Mouse (Mus musculus) heart, postnatal 25 days (tissue): Measurements from ENCODE around the gene Med13l. TPM values are rescaled to one million over a fixed set of nuclear protein-coding genes. Genes with fewer than 3 reads are reported as not detected.

Source experiments
- DNase-seq: peaks from one replicate; pipeline ENCODE4 v3.0.0; 2022; ENCODE audit warnings: low spot score
- intact Hi-C: fragments of 180-260 bp; cut with DNase I; formaldehyde crosslinking; loops from one replicate; pipeline ENCODE4 v1.15.1; 2025
- total RNA-seq, 2 experiments: library from RNA; stranded (reverse); gene quantifications; 2 replicates each; pipeline ENCODE4 v1.2.3; 2021

Med13l gene
- total RNA-seq, 2 experiments from 2014 or later: 29.9 to 30.8 TPM

DNA sequence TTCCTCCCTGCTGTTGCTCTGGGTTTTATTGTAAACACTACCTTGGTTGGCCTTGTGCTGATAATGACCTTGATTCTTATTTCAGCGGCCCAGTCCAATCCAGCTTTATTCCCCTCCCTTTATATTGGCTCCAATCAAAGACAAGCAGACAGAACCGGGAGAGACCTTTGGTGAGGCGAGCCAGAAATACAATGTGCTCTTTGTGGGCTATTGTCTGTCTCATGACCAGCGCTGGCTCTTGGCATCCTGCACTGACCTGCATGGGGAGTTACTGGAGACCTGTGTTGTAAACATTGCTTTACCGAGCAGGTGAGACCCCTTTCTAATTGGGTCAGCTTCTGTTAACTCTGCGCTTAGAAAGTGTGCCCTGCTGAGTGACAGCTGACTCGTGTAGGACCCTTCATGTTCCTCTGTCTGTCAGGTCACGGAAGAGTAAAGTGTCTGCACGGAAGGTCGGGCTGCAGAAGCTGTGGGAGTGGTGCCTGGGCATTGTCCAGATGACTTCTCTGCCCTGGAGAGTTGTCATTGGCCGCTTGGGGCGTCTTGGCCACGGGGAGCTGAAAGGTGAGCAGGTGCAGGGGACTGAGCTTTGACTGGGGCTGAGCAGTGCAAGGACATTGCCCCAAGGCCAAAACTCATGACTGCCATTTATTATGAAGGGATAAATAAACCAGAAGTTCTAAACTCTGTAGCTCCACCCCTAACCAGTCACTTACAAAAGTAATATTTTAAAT is 191.1 kb downstream of the Med13l start:
- intact Hi-C loops: no loop called here
- no peak for DNase-seq

DNA sequence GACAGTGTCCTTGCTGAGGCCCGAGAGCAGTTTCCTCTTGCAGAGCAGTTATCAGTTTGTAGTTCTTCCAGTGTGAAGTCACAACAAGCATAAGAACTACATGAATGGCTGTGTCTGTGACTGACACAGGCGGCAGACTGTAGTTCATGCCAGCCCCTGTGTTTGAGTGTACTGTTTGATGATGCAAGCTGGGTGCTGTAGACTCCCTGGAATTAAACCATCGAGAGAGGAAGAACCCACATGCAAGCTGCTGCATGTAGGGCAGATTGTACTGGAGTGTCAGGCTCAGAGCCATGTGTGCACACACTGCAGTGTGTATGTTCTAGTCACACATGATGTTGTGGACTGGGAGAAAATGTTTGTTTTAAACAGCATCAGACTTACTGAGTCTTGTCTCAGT is 192.4 kb downstream of the Med13l start:
- no peak for DNase-seq

GRCm38 (mm10) chr5:118753471-118754044 is 193.1 kb downstream of the Med13l start:
- no peak for DNase-seq
- intact Hi-C loops: no loop called here

More for the DNA sequence above, 192.4 kb downstream of the Med13l start:
- intact Hi-C loops: no loop called here

GRCm38 (mm10) chr5:118754191-118754759 is 193.8 kb downstream of the Med13l start:
- no peak for DNase-seq
- intact Hi-C loops: no loop called here

GRCm38 (mm10) chr5:118756078-118756477 is 195.6 kb downstream of the Med13l start:
- no peak for DNase-seq
- intact Hi-C loops: no loop called here

- DNase-seq: no peak
- intact Hi-C loops: no loop called here
Measured at GRCm38 (mm10) chr5:118757396-118758301, 197.2 kb downstream of the Med13l start.

DNA sequence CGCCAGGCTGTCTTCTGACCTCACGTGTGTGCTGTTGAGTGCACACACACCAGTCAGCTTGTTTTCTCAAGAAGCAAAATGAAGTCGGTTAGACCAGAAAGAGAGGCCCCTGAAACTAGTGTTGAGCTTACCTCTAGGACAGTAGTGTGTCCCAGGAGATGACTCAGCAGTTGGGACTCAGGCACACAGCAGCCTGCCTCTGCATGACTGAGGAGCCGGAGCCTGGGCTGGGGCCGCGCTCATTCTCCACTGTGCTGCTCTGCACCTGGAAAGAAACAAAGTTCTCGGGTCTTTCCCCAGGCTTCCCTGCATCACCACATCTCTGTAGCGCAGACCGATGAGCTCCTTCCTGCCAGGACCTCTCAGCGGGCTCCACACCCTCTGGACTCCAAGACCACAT is 200.5 kb downstream of the Med13l start:
- intact Hi-C loops: loop anchor here (5.0 kb wide), 1 partner anchor 494 kb away; no protein-coding TSS in a partner anchor

DNA sequence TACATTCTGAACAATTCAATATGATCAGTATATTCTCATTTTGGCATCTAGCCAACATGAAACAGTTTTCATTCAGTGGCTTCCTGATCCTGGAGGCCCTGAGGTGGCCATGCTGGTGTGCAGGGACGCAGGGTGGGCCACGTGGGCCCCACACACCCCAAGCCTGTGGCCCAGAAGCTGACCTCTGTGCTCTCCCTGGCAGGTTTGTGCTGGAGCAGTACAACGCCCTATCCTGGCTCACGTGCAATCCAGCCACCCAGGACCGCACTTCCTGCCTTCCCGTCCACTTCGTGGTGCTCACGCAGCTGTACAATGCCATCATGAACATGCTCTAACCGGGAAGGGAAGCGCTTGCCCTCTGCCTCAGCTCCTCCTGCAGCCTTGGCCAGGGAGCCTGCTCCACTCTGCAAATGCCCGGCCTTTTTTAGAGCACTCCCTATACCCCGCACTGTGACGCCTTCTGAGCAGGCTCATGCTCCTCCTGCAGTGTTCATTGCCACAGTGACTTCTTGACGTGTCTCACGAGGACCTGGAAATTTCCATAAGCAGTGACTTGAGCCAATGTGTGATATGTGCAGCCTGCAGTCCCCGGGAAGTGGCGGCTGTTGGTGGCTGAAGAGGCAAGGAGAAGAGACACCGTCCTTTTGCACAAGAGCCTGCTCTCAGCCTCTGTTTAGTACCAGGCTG is 202.2 kb downstream of the Med13l start:
- intact Hi-C loops: loop anchor here (5.0 kb wide), 1 partner anchor 495 kb away; no protein-coding TSS in a partner anchor
- DNase-seq: no peak

More for the DNA sequence above, 200.5 kb downstream of the Med13l start:
- DNase-seq: no peak

- intact Hi-C loops: loop anchor here (5.0 kb wide), 1 partner anchor 496 kb away; no protein-coding TSS in a partner anchor
- DNase-seq: no peak
Measured at GRCm38 (mm10) chr5:118763353-118763752, 202.9 kb downstream of the Med13l start.

DNA sequence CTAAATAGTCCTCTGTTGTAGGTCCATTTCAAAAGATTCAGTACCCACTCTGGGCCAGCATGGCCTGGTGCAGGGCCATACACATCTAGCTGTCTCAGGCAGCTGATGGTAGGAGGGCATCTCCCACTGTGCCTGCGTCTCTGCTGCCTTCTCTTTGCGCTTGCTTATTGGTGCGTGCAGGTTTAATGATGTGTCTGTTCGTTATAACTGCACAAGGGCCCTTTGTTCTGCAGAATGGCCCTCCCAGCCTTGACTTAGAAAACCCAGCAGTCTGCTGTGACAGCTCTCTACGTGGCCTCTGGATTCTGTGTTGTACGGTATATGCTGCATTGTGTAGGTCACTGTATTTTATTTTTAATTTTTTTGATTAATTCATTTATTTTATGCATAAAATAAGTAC is 208.7 kb downstream of the Med13l start:
- intact Hi-C loops: no loop called here
- no peak for DNase-seq

DNA sequence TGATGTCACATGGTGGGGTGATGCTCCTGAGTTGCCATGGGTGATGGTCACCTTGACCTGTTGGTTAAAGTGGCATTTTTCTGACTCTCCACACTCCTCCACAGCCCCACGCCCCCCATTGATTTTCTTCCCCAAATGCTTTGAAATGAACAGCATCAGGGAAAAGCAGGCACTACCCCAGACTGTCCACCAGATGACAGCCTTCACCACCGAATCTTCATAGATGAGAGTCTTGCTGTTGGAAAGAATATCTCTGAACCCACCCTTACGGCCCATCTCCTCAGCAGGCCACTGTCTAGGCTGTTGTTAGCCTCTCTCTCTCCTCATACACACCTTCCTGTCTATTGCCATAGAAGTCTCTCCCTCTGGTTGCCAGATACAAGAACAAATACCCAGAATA is 213.4 kb downstream of the Med13l start:
- no peak for DNase-seq
- intact Hi-C loops: loop anchor here (10.0 kb wide), 1 partner anchor 1331 kb away; no protein-coding TSS in a partner anchor

GRCm38 (mm10) chr5:118776396-118776795 is 215.9 kb downstream of the Med13l start:
- intact Hi-C loops: loop anchor here (10.0 kb wide), 1 partner anchor 1328 kb away; no protein-coding TSS in a partner anchor
- no peak for DNase-seq

- intact Hi-C loops: loop anchor here (1.0 to 5.0 kb wide), 4 partner anchors 33 to 931 kb away; no protein-coding TSS in a partner anchor
- peak; percentile 24 for DNase-seq
Measured at GRCm38 (mm10) chr5:118781598-118781997, 221.1 kb downstream of the Med13l start.

DNA sequence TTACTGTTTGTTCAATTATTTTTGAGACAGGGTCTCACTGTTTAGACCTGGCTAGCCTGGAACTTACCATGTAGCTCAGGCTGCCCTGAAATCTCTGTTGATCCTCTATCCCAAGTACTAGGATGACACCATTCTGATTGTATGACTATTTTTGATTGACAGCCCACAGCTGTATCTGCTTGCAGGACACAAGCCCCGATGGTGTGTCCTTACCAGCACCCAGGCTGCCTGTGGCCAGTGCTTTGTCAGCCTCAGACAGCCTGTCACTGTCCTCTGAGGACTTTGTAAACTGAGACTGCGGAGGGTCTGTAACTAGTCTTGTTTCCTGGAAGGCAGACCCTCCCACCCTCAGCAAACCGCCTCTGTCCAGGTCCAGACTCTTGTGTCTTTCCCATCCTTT is 221.7 kb downstream of the Med13l start:
- DNase-seq: no peak

DNA sequence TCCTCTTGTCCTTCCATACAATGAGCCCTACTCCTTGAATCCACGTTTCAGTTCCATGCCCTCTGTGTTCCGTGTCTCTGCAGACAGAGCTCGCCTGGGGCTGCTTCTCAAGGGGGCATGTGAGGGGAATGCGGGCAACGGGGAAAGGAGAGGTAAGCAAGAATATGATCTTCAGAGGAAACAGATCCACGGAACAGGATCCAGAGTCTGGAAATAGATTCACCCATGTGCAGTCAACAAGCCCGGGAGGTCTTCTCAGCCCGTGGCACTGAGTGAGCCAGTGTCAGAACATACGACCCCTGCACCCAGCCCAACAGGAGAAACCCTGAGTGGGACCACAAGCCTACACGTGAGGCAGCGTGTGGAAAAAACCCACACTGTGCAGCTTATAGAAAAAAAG is 228.7 kb downstream of the Med13l start:
- DNase-seq: no peak
- intact Hi-C loops: no loop called here

More for the DNA sequence above, 221.7 kb downstream of the Med13l start:
- intact Hi-C loops: loop anchor here (5.0 kb wide), 1 partner anchor 90 kb away; no protein-coding TSS in a partner anchor

DNA sequence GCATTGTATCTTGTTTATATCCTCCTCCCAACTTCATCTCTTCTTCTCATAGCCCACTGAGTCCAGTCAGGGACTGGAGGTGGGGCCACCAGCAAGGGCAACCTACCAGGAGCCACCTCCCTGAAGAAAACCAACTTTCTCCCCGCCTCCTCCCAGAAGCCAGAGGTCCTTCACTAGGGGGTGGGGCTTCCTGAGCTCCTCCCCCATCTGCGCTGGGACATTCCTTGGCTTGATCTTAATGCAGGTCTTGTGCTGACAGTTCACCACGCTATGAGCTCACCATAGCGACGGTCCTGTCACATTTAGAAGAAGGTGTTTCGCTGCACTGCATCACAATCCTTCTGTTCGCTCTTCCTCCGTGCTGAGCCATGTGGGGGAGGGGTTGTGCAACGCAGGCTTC is 229.3 kb downstream of the Med13l start:
- intact Hi-C loops: no loop called here
- DNase-seq: no peak

DNA sequence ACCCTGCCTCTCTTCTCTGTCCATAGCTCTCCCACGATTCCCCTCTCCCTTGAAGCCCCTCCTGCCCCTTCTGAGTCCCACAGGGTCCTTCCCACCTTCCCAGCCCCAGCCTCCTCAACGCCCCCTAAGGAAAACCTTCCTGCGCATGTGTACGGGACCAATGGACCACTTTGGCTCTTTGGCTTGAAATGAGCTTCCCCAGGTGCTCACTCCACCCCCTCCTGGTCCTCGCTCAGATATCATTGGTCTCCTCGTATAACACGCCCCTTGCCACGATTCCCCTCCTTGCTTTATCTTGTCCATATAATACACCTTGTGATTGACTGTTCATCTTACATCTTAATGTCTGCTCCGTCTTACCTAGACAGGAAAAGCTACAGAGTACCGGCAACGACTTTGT is 237.3 kb downstream of the Med13l start:
- DNase-seq: no peak
- intact Hi-C loops: no loop called here

- intact Hi-C loops: no loop called here
- no peak for DNase-seq
Measured at GRCm38 (mm10) chr5:118801592-118801991, 241.1 kb downstream of the Med13l start.

- no peak for DNase-seq
- intact Hi-C loops: no loop called here
Measured at GRCm38 (mm10) chr5:118802036-118802435, 241.6 kb downstream of the Med13l start.
